In the genomic region with DNA sequence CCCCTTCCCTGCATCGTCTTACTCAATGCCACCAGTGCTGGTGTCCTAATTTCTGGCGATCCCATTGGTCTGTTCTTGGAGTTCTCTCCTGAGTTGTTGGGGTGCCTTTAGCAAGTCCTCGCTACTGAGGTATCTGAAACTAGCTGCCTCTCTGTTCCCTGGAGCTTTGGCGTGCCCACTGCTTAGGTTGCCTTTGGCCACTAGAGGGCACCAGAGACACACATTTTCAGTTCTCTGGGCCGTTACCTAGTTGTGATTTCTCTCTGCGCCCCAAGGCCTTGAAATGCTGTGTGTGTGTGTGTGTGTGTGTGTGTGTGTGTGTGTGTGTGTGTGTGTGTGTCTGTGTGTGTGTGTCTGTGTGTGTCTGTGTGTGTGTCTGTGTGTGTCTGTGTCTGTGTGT, we compare ENCODE assay signal across 9 mouse cellular contexts.
DNase-seq lines count a peak whose midpoint lies in the region; ATAC-seq and TF ChIP-seq lines count a peak whose summit lies in the region.
"Had no signal": no experiment of that assay in that cellular context is flagged by ENCODE, and none has a peak within 500 bp of the region (broad histone marks: within the 10 kb centered on the region; RNA-seq: fewer than 3 reads in every experiment).

No protein-coding gene starts in this region.

- peak; percentile 37 to 45 for DNase-seq in B cell, adult 2 months
- DNase-seq in c-Kit-positive CD71-positive TER-119-negative erythroid progenitor cells, embryonic 14.5 days (ENCODE audit: low read depth) = peak; percentile 35
- DNase-seq in kidney, adult 8-10 months = peak; percentile 3 to 36
- DNase-seq in liver, adult 2 months (ENCODE audit: extremely low read depth, low read depth, low spot score) = peak; percentile 33

- no peak overlapping the region for H3K4me2 ChIP-seq in forebrain, embryonic 16.5 days (ENCODE audit: low read length)
- H3K4me2 ChIP-seq: midbrain, embryonic 12.5 days had no signal

- no peaks in the 10 kb centered on the region for H3K9me3 ChIP-seq in ES-Bruce4 (replicated peaks; ENCODE audit: control insufficient read depth, insufficient read depth, low read length, poor library complexity, severe bottlenecking)
- no peaks in the 10 kb centered on the region for H3K9me3 ChIP-seq in forebrain, embryonic 16.5 days (ENCODE audit: control insufficient read depth, low read length)
- H3K9me3 ChIP-seq: midbrain, embryonic 12.5 days had no signal

- no peak overlapping the region for H3K27ac ChIP-seq in ES-Bruce4 (ENCODE audit: insufficient read depth, low read length)
- H3K27ac ChIP-seq in forebrain, embryonic 16.5 days (ENCODE audit: low read length) = no peak overlapping the region
- no peak overlapping the region for H3K27ac ChIP-seq in liver, adult 2 months (replicated peaks; ENCODE audit: insufficient read depth, low read depth, low read length)
- no peak overlapping the region for H3K27ac ChIP-seq in olfactory bulb, adult 2 months (ENCODE audit: insufficient read depth, low read depth, low read length)
- H3K27ac ChIP-seq: midbrain, embryonic 12.5 days had no signal

- H3K36me3 ChIP-seq in ES-Bruce4 (ENCODE audit: control insufficient read depth, insufficient read depth, low read length, poor library complexity, severe bottlenecking) = no peaks in the 10 kb centered on the region
- H3K36me3 ChIP-seq in forebrain, embryonic 16.5 days (ENCODE audit: control insufficient read depth, insufficient read depth) = no peaks in the 10 kb centered on the region
- H3K36me3 ChIP-seq in liver, adult 2 months (ENCODE audit: control insufficient read depth, insufficient read depth, low read length) = no peaks in the 10 kb centered on the region
- H3K36me3 ChIP-seq: midbrain, embryonic 12.5 days had no signal

- WGBS in forebrain, embryonic 16.5 days = 6% methylated on average over 6 of the region's 6 CpGs
- whole genome bisulfite sequencing in liver, adult 2 months = 7% methylated on average over 6 of the region's 6 CpGs
- whole genome bisulfite sequencing in olfactory bulb, adult 2 months = 10% methylated on average over 6 of the region's 6 CpGs

- peak; percentile 97 for TF ChIP-seq CTCF in ES-Bruce4 (IDR thresholded peaks at IDR 0.05; ENCODE audit: low read depth, low read length)
- TF ChIP-seq CTCF in liver, adult 2 months (IDR thresholded peaks at IDR 0.05; ENCODE audit: low read depth, low read length) = peak; percentile 90
- TF ChIP-seq CTCF in olfactory bulb, adult 2 months (IDR thresholded peaks at IDR 0.05; ENCODE audit: insufficient read depth, low read depth, low read length) = peak; percentile 46; the same call in 1 of the 2 replicates

- H3K27me3 ChIP-seq in ES-Bruce4 (ENCODE audit: control insufficient read depth, insufficient read depth, low read length, poor library complexity, severe bottlenecking) = no peaks in the 10 kb centered on the region
- no peaks in the 10 kb centered on the region for H3K27me3 ChIP-seq in forebrain, embryonic 16.5 days (replicated peaks; ENCODE audit: control insufficient read depth, insufficient read depth, low read length)
- 0 out of 2 replicates have a peak, but pooled peaks cover 2% of the 10 kb centered on the region for H3K27me3 ChIP-seq in liver, adult 2 months (ENCODE audit: control insufficient read depth, insufficient read depth, low read length)

- no peaks in the 10 kb centered on the region for H3K4me1 ChIP-seq in ES-Bruce4 (ENCODE audit: control insufficient read depth, insufficient read depth, low read length)
- no peaks in the 10 kb centered on the region for H3K4me1 ChIP-seq in forebrain, embryonic 16.5 days (replicated peaks; ENCODE audit: control insufficient read depth, insufficient read depth, low read length)
- no peaks in the 10 kb centered on the region for H3K4me1 ChIP-seq in liver, adult 2 months (ENCODE audit: control insufficient read depth, insufficient read depth, low read length)
- H3K4me1 ChIP-seq in olfactory bulb, adult 2 months (ENCODE audit: control insufficient read depth, insufficient read depth, low read length) = no peaks in the 10 kb centered on the region
- H3K4me1 ChIP-seq: midbrain, embryonic 12.5 days had no signal

- TF ChIP-seq EP300 in ES-Bruce4 (IDR thresholded peaks at IDR 0.05; ENCODE audit: insufficient read depth, low read depth, low read length) = no peak

- no peak overlapping the region for H3K4me3 ChIP-seq in ES-Bruce4 (ENCODE audit: low read depth, low read length)
- no peak overlapping the region for H3K4me3 ChIP-seq in forebrain, embryonic 16.5 days (replicated peaks; ENCODE audit: low read length)
- no peak overlapping the region for H3K4me3 ChIP-seq in liver, adult 2 months (ENCODE audit: insufficient read depth, low read depth, low read length)
- no peak overlapping the region for H3K4me3 ChIP-seq in olfactory bulb, adult 2 months (ENCODE audit: insufficient read depth, low read depth, low read length)
- H3K4me3 ChIP-seq: midbrain, embryonic 12.5 days had no signal

- peak; percentile 52; the same call in 1 of the 2 replicates for ATAC-seq in forebrain, embryonic 16.5 days
- no peak for ATAC-seq in activated CD4-positive, CD25-positive, alpha-beta regulatory T cell, adult 4 months

- TF ChIP-seq POLR2A in ES-Bruce4 (IDR thresholded peaks at IDR 0.05; ENCODE audit: insufficient read depth, low read length) = no peak
- TF ChIP-seq POLR2A in liver, adult 2 months (IDR thresholded peaks at IDR 0.05; ENCODE audit: extremely low read depth, insufficient read depth, low read length) = no peak
- no peak for TF ChIP-seq POLR2A in olfactory bulb, adult 2 months (IDR thresholded peaks at IDR 0.05; ENCODE audit: insufficient read depth, low read depth, low read length)

- H3K79me2 ChIP-seq in liver, adult 2 months (ENCODE audit: control insufficient read depth, insufficient read depth, low read length) = no peaks in the 10 kb centered on the region

- no peak overlapping the region for H3K9ac ChIP-seq in ES-Bruce4 (ENCODE audit: low read depth, poor library complexity, severe bottlenecking)
- no peak overlapping the region for H3K9ac ChIP-seq in forebrain, embryonic 16.5 days (replicated peaks; ENCODE audit: low read depth, low read length)
- H3K9ac ChIP-seq in liver, adult 2 months (ENCODE audit: low read depth, low read length) = no peak overlapping the region
- H3K9ac ChIP-seq: midbrain, embryonic 12.5 days had no signal

Comparison
In these comparisons a context has a peak if more than half of its experiments do, and no peak if none do; other contexts are left out.
1. CTCF ChIP-seq: peak in every context shown above with its lines; median percentile 97 in ES-Bruce4; 90 in liver, adult 2 months; 46 in olfactory bulb, adult 2 months.